Mouse (Mus musculus): ENCODE measurements around the gene Dgkd.

GRCm38 (mm10) chr1:87959998-87960431 lies 106.9 kb downstream of the Dgkd start:
- TF ChIP-seq ELF1 (IDR thresholded peaks at IDR 0.05; ENCODE audit: low read depth, low read length) (no peak), CTCF (IDR thresholded peaks at IDR 0.05 in 2 of 3, conservative IDR thresholded peaks at IDR 0.05 in 1 of 3; ENCODE audit: control insufficient read depth in 1 of 3, insufficient read depth in 1 of 3, low read depth in 2 of 3, low read length in 3 of 3, poor library complexity in 1 of 3, severe bottlenecking in 1 of 3) (no peak), GATA1 (IDR thresholded peaks at IDR 0.05; ENCODE audit: low read depth, low read length) (peak; percentile 70; the same call in 1 of the 2 replicates), EP300 (IDR thresholded peaks at IDR 0.05; ENCODE audit: low read depth in 1 of 2, low read length in 2 of 2) (peak; percentile 71 to 79), HCFC1 (IDR thresholded peaks at IDR 0.05; ENCODE audit: low read depth, low read length) (0 out of 2 replicates have a peak, but pooled peaks have one; percentile 12), POLR2A (IDR thresholded peaks at IDR 0.05; ENCODE audit: control insufficient read depth in 1 of 2, insufficient read depth in 1 of 2, low read depth in 1 of 2, low read length in 2 of 2, poor library complexity in 1 of 2) (peak; percentile 74 to 84; a peak in 3 of 4 replicates), JUND (IDR thresholded peaks at IDR 0.05; ENCODE audit: low read depth, low read length) (no peak), POLR2AphosphoS5 (IDR thresholded peaks at IDR 0.05; ENCODE audit: borderline replicate concordance, low read depth, low read length) (no peak), E2F4 (IDR thresholded peaks at IDR 0.05; ENCODE audit: borderline replicate concordance, low read depth, low read length) (no peak), NRF1 (IDR thresholded peaks at IDR 0.05; ENCODE audit: insufficient read depth, low read depth, low read length, poor library complexity, severe bottlenecking) (no peak)

Measured in MEL (cell line).